Mouse (Mus musculus): ENCODE results near the gene Gng4. TPM values are rescaled to one million over a fixed set of nuclear protein-coding genes. Genes with fewer than 3 reads are reported as not detected.

Gng4 gene
- total RNA-seq, 2 experiments from 2014 or later, result 22.6 to 23.1 TPM

DNA sequence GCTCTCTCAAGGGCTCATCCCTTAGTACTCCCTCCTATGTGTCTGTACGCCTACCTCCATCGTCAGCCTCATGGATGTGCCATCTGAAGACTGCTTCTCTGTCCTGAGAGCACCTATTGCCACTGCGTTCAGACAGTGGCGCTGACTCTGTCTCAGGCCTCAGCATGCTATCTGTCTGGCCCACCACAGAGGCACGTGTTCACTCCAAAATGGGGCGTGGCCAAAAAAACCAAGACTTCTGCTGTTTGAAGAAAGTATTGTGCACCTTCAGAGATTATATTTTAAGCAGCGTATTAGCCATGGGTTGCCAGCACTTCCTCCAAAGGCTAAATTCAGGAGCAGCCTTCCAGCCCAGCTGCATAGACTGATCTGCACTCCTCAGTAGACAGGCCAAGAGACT, 27.0 kb downstream of the Gng4 start:
- DNase-seq (ENCODE audit: low spot score in 2 of 2), result no peak

DNA sequence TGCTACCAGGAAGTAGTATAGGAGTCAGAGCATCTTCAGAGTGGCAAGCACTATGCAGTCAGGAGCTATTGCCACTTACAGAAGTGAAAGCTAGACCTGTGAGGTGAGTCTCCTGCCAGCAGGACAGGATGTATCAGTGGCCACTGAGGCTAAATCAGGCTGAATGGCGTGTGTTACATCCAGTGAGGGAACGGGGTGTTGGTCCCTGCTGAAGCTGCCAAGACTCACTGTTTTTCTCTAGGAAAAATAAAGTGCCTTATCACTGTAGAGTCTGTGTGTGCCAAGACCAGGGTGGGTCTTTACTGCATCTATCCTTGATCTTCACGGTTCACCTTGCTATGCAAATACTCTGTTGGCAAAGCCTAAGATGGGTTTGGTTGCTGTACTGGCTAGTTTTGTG, 34.8 kb downstream of the Gng4 start:
- DNase-seq (ENCODE audit: low spot score in 2 of 2), result no peak

DNA sequence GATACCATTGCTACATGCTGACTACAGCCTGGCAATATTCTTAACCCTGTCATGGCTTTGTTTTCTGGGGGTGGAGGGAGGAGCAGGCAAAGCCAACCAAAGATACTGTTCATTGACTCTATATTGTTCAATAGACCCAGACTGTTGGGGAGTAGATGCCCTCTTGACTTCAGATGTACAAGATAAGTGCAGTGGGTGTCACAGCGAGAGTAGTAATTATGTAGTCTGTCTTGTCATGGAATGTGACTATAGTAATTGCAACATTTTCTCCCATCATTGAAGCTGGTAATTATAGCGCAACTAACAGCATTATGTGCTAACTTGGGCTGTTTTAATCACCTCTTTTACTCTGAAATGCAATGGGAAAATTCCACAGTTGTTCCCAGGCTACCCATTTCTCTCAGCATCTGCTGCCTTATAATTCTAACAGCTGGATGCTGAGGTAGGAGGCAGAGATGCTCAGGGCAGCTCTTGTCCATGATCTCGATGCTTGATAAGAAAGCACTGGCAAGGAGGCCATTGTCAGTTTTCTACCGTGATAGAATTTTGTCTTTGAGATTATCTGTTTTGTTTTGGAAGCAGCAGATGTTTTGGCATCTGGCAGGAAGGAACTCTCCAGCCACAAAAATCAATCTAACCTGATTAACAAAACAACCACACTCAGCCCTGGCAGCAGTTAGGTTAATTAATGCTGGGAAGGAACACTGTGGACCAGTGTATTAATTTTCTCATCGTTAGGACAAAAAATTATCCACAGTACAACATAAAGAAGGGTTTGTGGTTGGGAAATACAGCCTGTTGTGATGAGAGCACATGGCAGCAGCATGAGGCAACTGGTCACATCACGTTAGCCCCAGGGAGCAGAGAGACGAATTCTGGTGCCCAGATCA, 36.6 kb downstream of the Gng4 start:
- no peak for DNase-seq (ENCODE audit: low spot score in 2 of 2)

DNA sequence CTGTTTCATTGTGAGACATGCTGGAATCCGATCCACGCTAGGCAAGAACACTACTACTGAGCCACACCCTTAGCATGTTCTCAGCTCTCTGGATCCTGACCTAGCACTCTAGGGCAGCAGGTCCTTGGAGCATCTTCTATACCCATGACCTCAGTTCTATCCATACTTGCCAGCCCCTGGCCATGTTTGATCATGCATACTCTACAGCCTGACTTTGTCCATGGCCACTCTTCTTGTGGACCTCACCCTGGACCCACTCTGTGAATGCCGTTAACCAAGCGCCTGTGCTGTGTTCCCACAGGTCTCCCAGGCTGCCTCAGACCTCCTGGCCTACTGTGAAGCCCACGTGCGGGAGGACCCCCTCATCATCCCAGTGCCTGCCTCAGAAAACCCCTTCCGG, 41.1 kb downstream of the Gng4 start:
- DNase-seq (ENCODE audit: low spot score in 2 of 2), result no peak

DNA sequence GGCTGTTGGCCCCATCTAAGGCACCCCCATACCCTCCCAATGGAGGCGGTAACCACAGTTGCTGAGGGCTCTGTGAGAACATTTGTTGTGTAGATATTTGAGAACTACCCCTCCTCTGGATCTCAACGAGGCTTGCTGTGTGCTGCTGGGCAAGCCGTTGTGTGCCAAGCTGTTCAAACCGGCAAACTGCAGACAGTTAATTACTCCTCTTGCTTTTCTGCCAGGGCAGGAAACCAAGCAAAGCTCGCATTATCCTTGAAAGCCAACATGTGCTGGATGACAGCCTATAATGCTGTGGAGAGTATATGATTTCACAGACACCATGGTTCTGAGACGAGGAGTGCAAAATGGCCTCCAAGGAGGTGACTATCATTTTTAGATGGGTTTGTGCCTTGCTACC, 42.7 kb downstream of the Gng4 start:
- DNase-seq (ENCODE audit: low spot score in 2 of 2), result no peak

DNA sequence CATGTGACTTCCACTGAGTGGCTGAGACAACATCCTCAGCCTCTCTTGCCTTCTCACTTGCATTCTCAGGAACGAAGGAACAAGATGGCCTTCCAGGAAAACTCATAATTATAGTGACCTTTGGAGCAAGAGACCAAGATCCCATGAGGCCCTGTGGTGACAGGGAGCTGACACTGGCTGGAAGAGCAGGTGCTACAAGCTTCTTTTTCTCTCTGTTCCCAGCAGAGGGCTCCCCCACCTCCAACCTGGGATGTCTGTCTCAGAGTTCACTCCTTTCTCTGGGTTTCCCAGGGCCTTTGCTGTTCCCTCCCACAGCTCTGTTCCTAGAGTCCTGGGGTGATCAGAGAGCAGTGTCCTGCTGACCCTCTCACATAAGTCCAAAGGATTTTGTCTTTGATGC, 44.3 kb downstream of the Gng4 start:
- no peak for DNase-seq (ENCODE audit: low spot score in 2 of 2)

DNA sequence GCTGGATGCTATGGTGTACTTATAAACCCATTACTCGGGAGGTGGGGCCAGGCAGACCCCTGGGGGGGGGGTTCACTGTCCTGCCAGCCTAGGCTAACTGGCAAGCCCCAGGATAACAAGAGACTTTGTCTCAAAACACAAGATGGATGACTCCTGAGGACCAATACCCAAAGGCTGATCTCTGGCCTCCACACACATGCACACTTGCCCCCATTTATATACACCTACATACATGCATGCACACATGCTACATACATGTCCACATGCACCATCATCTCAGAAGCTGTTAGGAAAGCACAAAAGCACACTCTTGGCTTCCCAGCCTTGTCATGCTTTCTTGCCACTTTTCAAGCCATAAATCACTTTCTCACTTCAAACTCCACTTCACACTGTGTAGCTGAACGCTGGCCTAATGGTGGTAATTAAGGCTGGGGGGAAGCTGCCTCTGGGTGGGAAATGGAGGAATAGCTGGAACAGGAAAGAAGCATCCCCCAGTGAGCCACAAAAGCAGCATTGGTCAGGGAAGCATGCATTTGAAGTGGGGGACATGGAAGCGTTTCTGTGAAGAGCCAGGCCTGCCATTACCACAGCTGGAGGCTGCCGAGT, 46.7 kb downstream of the Gng4 start:
- no peak for DNase-seq (ENCODE audit: low spot score in 2 of 2)

DNA sequence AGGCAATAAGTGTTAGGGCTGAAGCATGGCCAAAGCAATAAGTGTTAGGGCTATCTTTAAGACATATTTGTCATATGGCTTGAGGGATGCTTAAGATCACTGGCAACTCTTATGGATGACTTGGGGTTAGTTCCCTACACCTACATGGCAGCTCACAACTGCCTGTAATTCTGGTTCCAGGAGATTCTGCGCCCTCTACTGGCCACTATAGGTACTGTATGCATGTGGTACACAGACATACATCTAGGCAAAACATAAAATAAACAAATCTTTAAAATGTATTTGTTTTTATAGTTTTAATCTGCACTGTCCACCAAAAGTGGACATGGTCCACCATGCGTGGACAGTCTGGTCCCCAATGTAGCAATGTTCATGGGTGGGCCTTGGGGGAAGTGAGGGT, 51.3 kb downstream of the Gng4 start:
- no peak for DNase-seq (ENCODE audit: low spot score in 2 of 2)

DNA sequence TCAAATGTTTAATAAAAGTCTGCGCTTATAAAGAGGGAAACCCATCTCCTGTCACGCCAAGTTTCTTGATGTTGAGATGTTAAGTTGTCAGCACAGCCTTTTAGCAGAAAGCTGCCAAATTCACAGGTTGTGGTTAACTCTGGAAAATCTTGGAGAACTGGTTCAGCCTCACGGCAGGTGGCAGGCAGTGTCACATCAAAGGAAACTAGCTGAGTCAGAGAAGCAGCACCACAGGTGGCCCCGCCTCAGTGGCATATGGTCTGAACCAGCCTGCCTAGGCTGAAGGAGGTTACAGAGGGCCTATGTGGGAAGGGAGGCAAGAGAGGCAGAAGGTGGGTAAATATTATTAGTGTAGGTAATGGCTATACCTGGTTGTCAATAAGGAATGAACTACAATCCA, 61.2 kb downstream of the Gng4 start:
- no peak for DNase-seq (ENCODE audit: low spot score in 2 of 2)

DNA sequence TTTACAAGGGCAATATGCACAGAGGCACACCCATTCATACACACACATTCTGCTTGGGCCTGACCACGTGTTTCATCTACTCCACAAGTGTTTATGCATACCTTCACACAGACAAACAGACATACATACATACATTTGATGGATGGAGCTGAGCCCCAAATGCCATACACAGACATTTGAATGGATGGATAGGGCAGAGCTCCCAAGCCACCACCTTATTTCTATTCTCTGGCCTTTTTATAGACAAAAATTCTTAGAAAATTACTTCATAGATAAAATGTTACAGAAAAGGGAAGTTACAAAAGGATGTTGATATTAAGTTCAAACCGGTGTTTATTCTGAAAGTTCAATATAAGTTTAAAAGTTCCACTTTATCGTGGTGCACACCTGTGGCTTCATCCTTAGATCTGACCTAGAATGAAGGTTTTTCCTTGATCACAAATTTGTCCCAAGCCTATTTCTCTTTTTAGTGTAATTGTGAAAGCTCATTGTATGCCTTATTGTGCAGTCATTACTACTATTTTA, 63.3 kb downstream of the Gng4 start:
- no peak for DNase-seq (ENCODE audit: low spot score in 2 of 2)

DNA sequence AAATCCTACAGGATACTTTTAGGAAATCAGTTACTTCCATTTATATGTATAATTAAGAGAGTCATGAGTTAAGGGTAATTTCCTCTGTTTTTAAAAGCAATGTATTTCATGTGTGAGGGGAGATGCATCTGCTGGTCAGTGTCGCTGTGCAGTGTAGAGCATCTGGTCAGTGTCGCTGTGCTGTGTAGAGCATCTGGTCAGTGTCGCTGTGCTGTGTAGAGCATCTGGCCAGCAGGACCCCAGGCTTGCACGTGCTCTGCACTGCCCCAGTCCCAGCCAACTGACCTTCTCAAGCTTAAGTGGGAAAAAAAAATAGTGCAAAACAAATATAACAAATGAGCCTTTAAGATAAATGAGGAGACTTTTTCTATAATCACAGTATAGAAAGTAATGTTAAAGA, 73.3 kb downstream of the Gng4 start:
- no peak for DNase-seq (ENCODE audit: low spot score in 2 of 2)

DNA sequence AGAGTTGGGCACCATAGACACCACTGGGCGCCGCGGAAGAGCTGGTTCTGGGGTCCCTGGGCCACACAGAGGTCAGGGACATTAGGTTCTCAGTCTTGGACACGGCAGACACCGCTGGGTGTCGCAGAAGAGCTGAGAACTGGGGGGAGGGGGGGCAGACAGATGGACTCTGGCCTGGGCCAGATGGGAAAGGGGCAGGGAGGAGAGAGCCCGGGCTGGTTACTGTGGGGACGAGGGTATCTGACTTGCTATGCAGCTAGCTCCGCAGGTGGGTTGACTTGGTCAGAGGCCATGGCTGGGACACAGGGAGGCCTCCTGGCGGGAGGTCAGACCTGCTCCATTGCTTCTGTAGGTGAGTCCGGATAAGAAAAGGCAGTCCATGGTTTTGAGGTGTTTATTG, 78.5 kb downstream of the Gng4 start:
- DNase-seq (ENCODE audit: low spot score in 2 of 2), result no peak

DNA sequence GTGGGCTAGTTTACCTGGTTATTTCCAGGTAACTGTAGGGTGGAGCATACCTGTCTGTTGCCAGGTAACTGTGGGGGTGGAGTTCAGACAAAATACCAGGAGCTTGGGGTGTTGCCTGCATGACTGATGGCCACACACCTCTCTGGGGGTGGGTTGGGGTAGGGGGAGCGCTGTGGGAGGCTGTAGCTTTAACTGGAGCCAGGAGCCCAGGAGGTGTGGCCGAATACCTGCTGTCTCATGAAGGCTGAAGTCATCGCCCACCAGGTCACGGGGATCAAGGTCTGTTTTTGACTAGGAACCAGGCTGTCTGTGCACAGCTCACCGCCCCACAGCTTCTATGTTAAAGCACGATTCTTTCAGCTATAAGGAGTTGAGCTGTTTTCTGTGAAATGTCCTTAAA, 79.1 kb downstream of the Gng4 start:
- DNase-seq (ENCODE audit: low spot score in 2 of 2), result no peak

DNA sequence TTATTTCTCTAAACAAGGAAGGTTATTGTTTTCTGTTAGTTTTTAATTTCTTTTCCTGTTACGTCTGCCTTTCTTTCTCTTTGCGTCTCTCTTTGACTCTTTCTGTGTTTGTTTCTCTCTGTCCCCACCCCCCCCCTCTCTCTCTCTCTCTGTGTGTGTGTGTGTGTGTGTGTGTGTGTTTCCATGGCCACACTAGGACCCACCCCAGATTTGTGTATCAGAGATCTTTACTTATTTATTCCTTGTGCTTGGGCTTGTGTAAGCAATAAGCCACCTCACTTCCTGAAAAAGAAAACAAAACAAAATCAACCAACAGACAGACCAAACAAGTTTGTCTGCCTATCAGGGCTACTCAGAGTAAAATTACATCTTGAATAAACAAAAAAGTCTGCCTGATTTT, 82.5 kb downstream of the Gng4 start:
- DNase-seq (ENCODE audit: low spot score in 2 of 2), result no peak

DNA sequence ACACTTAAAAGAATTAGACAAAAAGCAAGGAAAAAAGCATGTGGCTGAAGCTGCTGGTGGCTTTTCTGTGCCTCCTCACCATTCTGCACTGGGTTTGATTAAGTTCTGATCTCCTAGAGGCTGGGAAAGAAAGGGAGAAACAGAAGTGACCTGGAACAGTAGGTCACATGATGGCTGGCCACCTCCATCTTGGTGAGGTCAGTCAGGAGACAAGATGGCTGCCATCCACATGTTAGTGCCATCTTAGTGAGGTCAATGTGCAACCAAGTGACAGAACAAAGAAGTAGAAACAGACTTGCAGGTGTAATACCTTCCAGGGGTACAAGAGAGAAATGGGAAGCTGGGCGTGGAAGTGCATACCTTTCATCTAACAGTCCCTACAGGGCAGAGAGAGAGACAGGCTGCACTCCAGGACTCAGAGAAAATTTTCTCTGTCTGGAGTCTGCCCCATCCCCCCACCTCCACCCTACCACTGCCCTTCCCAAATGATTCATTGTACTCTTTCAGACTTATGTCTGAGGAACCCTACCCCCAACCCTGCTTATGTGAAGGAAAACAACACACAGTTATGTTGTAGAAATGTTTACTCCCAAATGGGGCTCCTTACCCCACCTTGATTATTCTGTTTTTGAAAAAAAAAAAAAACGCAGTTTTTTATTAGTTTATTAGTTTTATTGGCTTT, 83.4 kb downstream of the Gng4 start:
- DNase-seq (ENCODE audit: low spot score in 2 of 2), result no peak

DNA sequence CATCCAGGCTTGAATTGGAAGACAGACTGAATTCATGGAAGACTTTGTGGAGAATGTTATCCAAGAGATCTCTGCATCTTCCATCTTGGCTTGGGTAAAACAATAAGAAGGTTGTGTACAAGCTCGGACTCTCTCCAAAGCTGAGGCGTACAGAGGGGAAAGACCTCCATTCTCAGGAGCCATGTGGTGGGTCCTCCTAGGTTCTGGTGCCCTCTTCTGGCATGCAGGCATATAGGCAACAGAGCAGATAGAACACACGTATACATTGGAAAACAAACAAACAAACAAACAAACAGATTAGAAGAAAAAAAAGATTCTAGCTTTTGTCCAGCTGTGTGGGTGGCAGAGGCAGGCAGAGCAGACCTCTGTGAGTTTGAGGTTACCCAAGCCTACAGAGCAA, 84.1 kb downstream of the Gng4 start:
- no peak for DNase-seq (ENCODE audit: low spot score in 2 of 2)

Other genes with a start within 250 kb of the Gng4 start
- 10 to 100 TPM; 35.4 to 35.8 TPM for gene Lyst, start 193.7 kb upstream of the Gng4 start, total RNA-seq (2021)
- gene B3galnt2, start 170.4 kb downstream of the Gng4 start, total RNA-seq (2021), result 10 to 100 TPM; 18.6 to 22.0 TPM

Data from adrenal gland, postnatal 4 days (tissue).